In the genomic region with DNA sequence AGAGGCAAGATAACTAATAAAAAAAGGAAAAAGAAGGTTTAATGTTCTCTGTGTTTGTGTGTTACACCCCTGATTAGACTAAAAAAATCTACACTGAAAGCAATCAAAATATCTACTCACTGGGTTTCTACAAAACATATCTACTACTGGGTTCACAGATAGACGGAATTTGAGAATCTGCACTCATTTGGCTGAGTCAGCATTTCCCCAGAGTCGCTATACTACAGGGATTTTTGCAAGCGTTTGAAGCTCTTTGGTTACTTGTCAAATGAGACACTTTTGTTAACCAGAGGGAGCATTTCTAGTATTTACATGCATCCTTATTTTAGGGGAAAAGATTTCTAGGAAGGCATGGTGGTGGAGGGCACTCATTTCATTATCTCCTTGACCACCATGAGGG, we compare ENCODE assay signal across 21 mouse cellular contexts.
A peak's percentile ranks its signal among the peaks of the same experiment; 100 is the strongest.
DNase-seq lines count a peak whose midpoint lies in the region; TF ChIP-seq lines count a peak whose summit lies in the region.
"Had no signal": no experiment of that assay in that cellular context is flagged by ENCODE, and none has a peak within 500 bp of the region (broad histone marks: within the 10 kb centered on the region; RNA-seq: fewer than 3 reads in every experiment).

No protein-coding gene starts in this region.

- H3K4me3 ChIP-seq in CH12.LX (replicated peaks in 1 of 3; ENCODE audit: low read depth in 2 of 3, low read length in 2 of 3, poor library complexity in 1 of 3) (no peak overlapping the region), ES-E14 (ENCODE audit: insufficient read depth in 1 of 2, low read depth in 1 of 2, low read length in 2 of 2, poor library complexity in 1 of 2, severe bottlenecking in 1 of 2) (no peak overlapping the region), MEL (ENCODE audit: control insufficient read depth in 1 of 2, insufficient read depth in 1 of 2, low read depth in 2 of 2, low read length in 2 of 2) (no peak overlapping the region)

- H3K4me1 ChIP-seq in CH12.LX (ENCODE audit: control insufficient read depth in 1 of 2, insufficient read depth in 2 of 2) (no peaks in the 10 kb centered on the region), ES-E14 (ENCODE audit: control insufficient read depth in 2 of 2, insufficient read depth in 2 of 2, low read length in 2 of 2, poor library complexity in 1 of 2) (no peaks in the 10 kb centered on the region), MEL (ENCODE audit: control insufficient read depth in 1 of 2, insufficient read depth in 2 of 2, low read length in 2 of 2) (no peaks in the 10 kb centered on the region)

- H3K27me3 ChIP-seq in CH12.LX (replicated peaks) = no peaks in the 10 kb centered on the region
- peaks cover 3 to 10% of the 10 kb centered on the region in 2 experiments for H3K27me3 ChIP-seq in MEL (ENCODE audit: control insufficient read depth in 1 of 2, insufficient read depth in 2 of 2, low read length in 2 of 2)
- H3K27me3 ChIP-seq: Patski had no signal

- H3K9me3 ChIP-seq in CH12.LX (replicated peaks; ENCODE audit: low read length) (no peaks in the 10 kb centered on the region), ES-E14 (ENCODE audit: control insufficient read depth, insufficient read depth, low read depth, low read length) (no peaks in the 10 kb centered on the region), MEL (replicated peaks; ENCODE audit: insufficient read depth, low read length) (no peaks in the 10 kb centered on the region)
- H3K9me3 ChIP-seq: G1E had no signal

- H3K27ac ChIP-seq in CH12.LX (ENCODE audit: insufficient read depth, low read depth) (no peak overlapping the region), ES-E14 (ENCODE audit: insufficient read depth, low read depth, low read length, poor library complexity, severe bottlenecking) (no peak overlapping the region), MEL (ENCODE audit: control insufficient read depth, low read depth, low read length) (no peak overlapping the region)

- no peak for TF ChIP-seq POLR2A in CH12.LX (IDR thresholded peaks at IDR 0.05; ENCODE audit: low read depth, low read length)
- TF ChIP-seq POLR2A in MEL (IDR thresholded peaks at IDR 0.05; ENCODE audit: control insufficient read depth in 1 of 2, insufficient read depth in 1 of 2, low read depth in 1 of 2, low read length in 2 of 2, poor library complexity in 1 of 2) = no peak

- in situ Hi-C loops in CH12.LX (cut with MboI; ENCODE audit: low pct_ligation_motif_present, low pct_unique_long_range_greater_than_20kb, low sequenced_read_pairs) = loop anchor here (25.0 kb wide), 1 partner anchor 244 kb away; no protein-coding TSS in a partner anchor
- in situ Hi-C loops in ES-E14 (cut with MboI; ENCODE audit: low sequenced_read_pairs in 2 of 2, unreplicated experiment in 2 of 2) = loop anchor here in 1 of 2 experiments (25.0 kb wide), 2 partner anchors 119 to 344 kb away; no protein-coding TSS in a partner anchor

- H3K4me2 ChIP-seq in CH12.LX (ENCODE audit: insufficient read depth, low read depth, poor library complexity, severe bottlenecking) = no peak overlapping the region

- H3K36me3 ChIP-seq in CH12.LX (replicated peaks in 1 of 2; ENCODE audit: control insufficient read depth in 1 of 2, insufficient read depth in 1 of 2, low read length in 1 of 2) (no peaks in the 10 kb centered on the region), ES-E14 (ENCODE audit: control insufficient read depth, insufficient read depth, low read length, poor library complexity, severe bottlenecking) (no peaks in the 10 kb centered on the region), MEL (ENCODE audit: control insufficient read depth in 1 of 2, insufficient read depth in 2 of 2, low read length in 2 of 2) (no peaks in the 10 kb centered on the region)
- H3K36me3 ChIP-seq: G1E had no signal

- H3K79me2 ChIP-seq in CH12.LX (replicated peaks; ENCODE audit: control insufficient read depth, extremely low read depth, insufficient read depth, poor library complexity, severe bottlenecking) (no peaks in the 10 kb centered on the region), MEL (ENCODE audit: control insufficient read depth, insufficient read depth, low read length, poor library complexity) (no peaks in the 10 kb centered on the region)

- no peak for TF ChIP-seq EP300 in CH12.LX (IDR thresholded peaks at IDR 0.05; ENCODE audit: low read length)
- TF ChIP-seq EP300 in MEL (IDR thresholded peaks at IDR 0.05; ENCODE audit: low read depth in 1 of 2, low read length in 2 of 2) = no peak

- dilution Hi-C loops in CH12.LX (cut with MboI; ENCODE audit: extremely low pct_ligation_motif_present, extremely low pct_unique_long_range_greater_than_20kb, low sequenced_read_pairs) = no loop called here

- no peak for DNase-seq in CH12.LX (ENCODE audit: extremely low read depth)
- DNase-seq in ES-E14 (ENCODE audit: low read depth, low spot score) = no peak
- DNase-seq in MEL (ENCODE audit: low read depth, low spot score) = no peak
- DNase-seq in yolk sac, embryonic 10.5 days (ENCODE audit: low spot score) = no peak
- DNase-seq in embryo, embryonic 9.5 days (ENCODE audit: extremely low spot score) = no peak
- no peak for DNase-seq in neural tube, embryonic 10.5 days (ENCODE audit: extremely low spot score, low spot score)
- DNase-seq: adrenal gland, adult 2 months; adrenal gland, adult 8-10 months; adrenal gland, postnatal 10 days; adrenal gland, postnatal 14 days; adrenal gland, postnatal 25 days; adrenal gland, postnatal 36 days; B cell, adult 2 months; cerebellum, adult 11 months; cerebellum, adult 11-12 months; cerebellum, adult 18-20 months; cerebellum, adult 2 months; cerebellum, adult 8-10 months; cerebellum, adult 9-10 months had no signal

- TF ChIP-seq RAD21 in CH12.LX (IDR thresholded peaks at IDR 0.05; ENCODE audit: low read depth, low read length) (no peak), MEL (IDR thresholded peaks at IDR 0.05; ENCODE audit: low read depth, low read length) (no peak)

- H3K9ac ChIP-seq in CH12.LX (ENCODE audit: insufficient read depth, low read depth) (no peak overlapping the region), ES-E14 (ENCODE audit: insufficient read depth, low read depth, low read length, poor library complexity, severe bottlenecking) (no peak overlapping the region), MEL (ENCODE audit: control insufficient read depth, low read depth, low read length, poor library complexity, severe bottlenecking) (no peak overlapping the region)

- TF ChIP-seq CTCF in CH12.LX (conservative IDR thresholded peaks at IDR 0.05 in 1 of 2, IDR thresholded peaks at IDR 0.05 in 1 of 2; ENCODE audit: low read depth in 2 of 2, low read length in 2 of 2) (no peak), MEL (IDR thresholded peaks at IDR 0.05 in 2 of 3, conservative IDR thresholded peaks at IDR 0.05 in 1 of 3; ENCODE audit: control insufficient read depth in 1 of 3, insufficient read depth in 1 of 3, low read depth in 2 of 3, low read length in 3 of 3, poor library complexity in 1 of 3, severe bottlenecking in 1 of 3) (no peak)

TF ChIP-seq in CH12.LX, 34 proteins besides CTCF, POLR2A, EP300 and RAD21:
- TF ChIP-seq ZNF384 (IDR thresholded peaks at IDR 0.05; ENCODE audit: low read depth, low read length) (no peak), MAFK (IDR thresholded peaks at IDR 0.05; ENCODE audit: insufficient replicate concordance, low read length) (peak; percentile 97)
TF ChIP-seq in CH12.LX: peak in this region for 1.

TF ChIP-seq in ES-E14, 5 proteins besides CTCF, POLR2A, EP300 and RAD21:
- TF ChIP-seq CHD2 (IDR thresholded peaks at IDR 0.05; ENCODE audit: low read depth, low read length) = no peak
- no peak for TF ChIP-seq HCFC1 (IDR thresholded peaks at IDR 0.05; ENCODE audit: borderline replicate concordance, insufficient read depth, low read length)
- TF ChIP-seq ZNF384 (IDR thresholded peaks at IDR 0.05; ENCODE audit: low read depth, low read length) = no peak
- no peak for TF ChIP-seq ZC3H11A (IDR thresholded peaks at IDR 0.05; ENCODE audit: borderline replicate concordance, low read depth, low read length)
- TF ChIP-seq MAFK (IDR thresholded peaks at IDR 0.05; ENCODE audit: insufficient read depth, low read depth, low read length) = peak; percentile 97

TF ChIP-seq in MEL, 35 proteins besides CTCF, POLR2A, EP300 and RAD21:
- TF ChIP-seq UBTF (IDR thresholded peaks at IDR 0.05; ENCODE audit: borderline replicate concordance, insufficient read depth, low read depth, low read length) (no peak), MAFK (IDR thresholded peaks at IDR 0.05; ENCODE audit: borderline replicate concordance, low read depth, low read length) (peak; percentile 86)
